Mouse (Mus musculus) CH12.LX (cell line): ENCODE results near the gene Cela1. TPM values are rescaled to one million over a fixed set of nuclear protein-coding genes. Genes with fewer than 3 reads are reported as not detected.

Source experiments
- DNase-seq: peaks from one replicate; pipeline ENCODE4 v3.0.0-alpha.2; 2013; ENCODE audit errors: extremely low read depth
- H3K27ac ChIP-seq: 2 replicates; pipeline ENCODE4 v1.5.1; 2012; ENCODE audit warnings: low read depth, mild to moderate bottlenecking, control low read depth, moderate library complexity; ENCODE audit not compliant: insufficient read depth
- H3K27me3 ChIP-seq: replicated peaks from 2 replicates; pipeline ENCODE3; 2012; ENCODE audit warnings: inconsistent platforms
- H3K36me3 ChIP-seq, 2 experiments: replicated peaks in 1 of 2; 2 replicates each; pipeline versions ENCODE3 to v1.6.1; 2012; ENCODE audit warnings: inconsistent platforms in 1 of 2, low read length in 1 of 2, mild to moderate bottlenecking in 1 of 2, mixed read lengths in 1 of 2, moderate library complexity in 1 of 2; ENCODE audit not compliant: control insufficient read depth in 1 of 2, insufficient read depth in 1 of 2
- H3K4me1 ChIP-seq, 2 experiments: 2 replicates each; pipeline ENCODE4 v1.6.1; 2012; ENCODE audit warnings: inconsistent platforms in 1 of 2, moderate library complexity in 1 of 2; ENCODE audit not compliant: insufficient read depth in 2 of 2, control insufficient read depth in 1 of 2
- H3K4me2 ChIP-seq: 2 replicates; pipeline ENCODE4 v1.6.1; 2012; ENCODE audit warnings: low read depth, mild to moderate bottlenecking, control low read depth; ENCODE audit not compliant: poor library complexity, insufficient read depth, severe bottlenecking
- H3K4me3 ChIP-seq, 3 experiments: fragments of 150-350 bp in 1 of 3; sonication (generic) in 1 of 3; replicated peaks in 1 of 3; 2 replicates each; pipeline versions ENCODE3 to v1.5.1; 2011 to 2012; ENCODE audit warnings: low read depth in 2 of 3, low read length in 2 of 3, mild to moderate bottlenecking in 2 of 3, moderate library complexity in 2 of 3, control low read depth in 1 of 3, improper control_type of control experiment in 1 of 3, inconsistent platforms in 1 of 3, mixed read lengths in 1 of 3; ENCODE audit not compliant: poor library complexity in 1 of 3
- H3K79me2 ChIP-seq: replicated peaks from 2 replicates; pipeline ENCODE4 v1.6.1; 2012; ENCODE audit warnings: mild to moderate bottlenecking, moderate library complexity; ENCODE audit not compliant: control insufficient read depth, poor library complexity, insufficient read depth, severe bottlenecking; ENCODE audit errors: extremely low read depth
- H3K9ac ChIP-seq: 2 replicates; pipeline ENCODE4 v1.6.1; 2012; ENCODE audit warnings: low read depth, mild to moderate bottlenecking, control low read depth, moderate library complexity; ENCODE audit not compliant: insufficient read depth
- H3K9me3 ChIP-seq: replicated peaks from 2 replicates; pipeline ENCODE3; 2012; ENCODE audit warnings: low read length, inconsistent platforms, mixed read lengths
- BHLHE40 ChIP-seq: IDR thresholded peaks from 2 replicates; pipeline ENCODE4 v1.6.1; 2011; ENCODE audit warnings: mild to moderate bottlenecking, low read depth, low read length, improper control_type of control experiment
- CHD1 ChIP-seq: IDR thresholded peaks from 2 replicates; pipeline ENCODE4 v1.6.1; 2012; ENCODE audit warnings: low read depth, low read length, improper control_type of control experiment, inconsistent platforms
- CHD2 ChIP-seq: IDR thresholded peaks from 2 replicates; pipeline ENCODE4 v1.6.1; 2011; ENCODE audit warnings: low read length, improper control_type of control experiment
- CTCF ChIP-seq, 2 experiments: IDR thresholded peaks in 1 of 2; conservative IDR thresholded peaks in 1 of 2; 2 replicates each; pipeline ENCODE4 v1.5.1; 2011 to 2012; ENCODE audit warnings: low read depth in 2 of 2, low read length in 2 of 2, improper control_type of control experiment in 1 of 2, inconsistent platforms in 1 of 2, mild to moderate bottlenecking in 1 of 2, moderate library complexity in 1 of 2
- ELF1 ChIP-seq: IDR thresholded peaks from 2 replicates; pipeline ENCODE4 v1.6.1; 2014; ENCODE audit warnings: low read depth, mild to moderate bottlenecking, inconsistent platforms, low read length, improper control_type of control experiment
- EP300 ChIP-seq: IDR thresholded peaks from 2 replicates; pipeline ENCODE4 v1.6.1; 2011; ENCODE audit warnings: low read length, improper control_type of control experiment
- ETS1 ChIP-seq: conservative IDR thresholded peaks from 2 replicates; pipeline ENCODE4 v1.6.1; 2012; ENCODE audit warnings: low read depth, mild to moderate bottlenecking, inconsistent platforms, low read length, improper control_type of control experiment, moderate library complexity
- GABPA ChIP-seq: IDR thresholded peaks from 2 replicates; pipeline ENCODE4 v1.6.1; 2012; ENCODE audit warnings: low read depth, low read length, improper control_type of control experiment, inconsistent platforms; ENCODE audit not compliant: insufficient replicate concordance
- HCFC1 ChIP-seq: IDR thresholded peaks from 2 replicates; pipeline ENCODE4 v1.6.1; 2012; ENCODE audit warnings: low read depth, mild to moderate bottlenecking, inconsistent platforms, low read length, improper control_type of control experiment
- JUN ChIP-seq: IDR thresholded peaks from 2 replicates; pipeline ENCODE4 v1.6.1; 2011; ENCODE audit warnings: low read depth, mild to moderate bottlenecking, low read length, improper control_type of control experiment, moderate library complexity; ENCODE audit not compliant: insufficient read depth
- MAFK ChIP-seq: IDR thresholded peaks from 2 replicates; pipeline ENCODE4 v1.6.1; 2011; ENCODE audit warnings: low read length, improper control_type of control experiment; ENCODE audit not compliant: insufficient replicate concordance
- MAX ChIP-seq: IDR thresholded peaks from 2 replicates; pipeline ENCODE4 v1.6.1; 2011; ENCODE audit warnings: low read length, improper control_type of control experiment
- MEF2A ChIP-seq: IDR thresholded peaks from 2 replicates; pipeline ENCODE4 v1.6.1; 2014; ENCODE audit warnings: low read depth, mild to moderate bottlenecking, inconsistent platforms, low read length, improper control_type of control experiment, borderline replicate concordance
- MYC ChIP-seq: IDR thresholded peaks from 2 replicates; pipeline ENCODE4 v1.6.1; 2011; ENCODE audit warnings: low read depth, mild to moderate bottlenecking, improper control_type of control experiment, low read length
- NELFE ChIP-seq: IDR thresholded peaks from 2 replicates; pipeline ENCODE4 v1.6.1; 2011; ENCODE audit warnings: low read depth, low read length, improper control_type of control experiment
- NRF1 ChIP-seq: IDR thresholded peaks from 2 replicates; pipeline ENCODE4 v1.6.1; 2014; ENCODE audit warnings: low read depth, mild to moderate bottlenecking, inconsistent platforms, low read length, improper control_type of control experiment, moderate library complexity
- PAX5 ChIP-seq: IDR thresholded peaks from 2 replicates; pipeline ENCODE4 v1.6.1; 2012; ENCODE audit warnings: low read length, inconsistent platforms, mixed read lengths
- POLR2A ChIP-seq: IDR thresholded peaks from 2 replicates; pipeline ENCODE4 v1.6.1; 2011; ENCODE audit warnings: low read depth, mild to moderate bottlenecking, improper control_type of control experiment, low read length
- RAD21 ChIP-seq: IDR thresholded peaks from 2 replicates; pipeline ENCODE4 v1.6.1; 2011; ENCODE audit warnings: low read depth, mild to moderate bottlenecking, low read length, improper control_type of control experiment, moderate library complexity
- RCOR1 ChIP-seq: conservative IDR thresholded peaks from 2 replicates; pipeline ENCODE4 v1.6.1; 2012; ENCODE audit warnings: low read depth, mild to moderate bottlenecking, inconsistent platforms, low read length, improper control_type of control experiment
- SIN3A ChIP-seq: IDR thresholded peaks from 2 replicates; pipeline ENCODE4 v1.6.1; 2012; ENCODE audit warnings: low read length, improper control_type of control experiment, inconsistent platforms
- SMC3 ChIP-seq: IDR thresholded peaks from 2 replicates; pipeline ENCODE4 v1.6.1; 2011; ENCODE audit warnings: low read depth, low read length, improper control_type of control experiment
- TBP ChIP-seq: conservative IDR thresholded peaks from 2 replicates; pipeline ENCODE4 v1.6.1; 2011; ENCODE audit warnings: low read depth, low read length, improper control_type of control experiment
- TCF12 ChIP-seq: IDR thresholded peaks from 2 replicates; pipeline ENCODE4 v1.6.1; 2014; ENCODE audit warnings: low read depth, mild to moderate bottlenecking, inconsistent platforms, low read length, improper control_type of control experiment
- UBTF ChIP-seq: IDR thresholded peaks from 2 replicates; pipeline ENCODE4 v1.6.1; 2012; ENCODE audit warnings: low read depth, mild to moderate bottlenecking, inconsistent platforms, low read length, improper control_type of control experiment, moderate library complexity
- ZC3H11A ChIP-seq: IDR thresholded peaks from 2 replicates; pipeline ENCODE4 v1.6.1; 2012; ENCODE audit warnings: low read depth, mild to moderate bottlenecking, inconsistent platforms, low read length, improper control_type of control experiment
- ZKSCAN1 ChIP-seq: IDR thresholded peaks from 2 replicates; pipeline ENCODE4 v1.6.1; 2012; ENCODE audit warnings: low read depth, inconsistent platforms, low read length, improper control_type of control experiment, borderline replicate concordance
- ZMIZ1 ChIP-seq: IDR thresholded peaks from 2 replicates; pipeline ENCODE4 v1.6.1; 2012; ENCODE audit warnings: low read depth, mild to moderate bottlenecking, inconsistent platforms, low read length, improper control_type of control experiment
- dilution Hi-C: fragments of 300-500 bp; cut with MboI; formaldehyde crosslinking; loops from 2 replicates; pipeline ENCODE4 v1.14.3; 2020; ENCODE audit warnings: low sequenced_read_pairs; ENCODE audit not compliant: extremely low pct_unique_long_range_greater_than_20kb, extremely low pct_ligation_motif_present
- in situ Hi-C: fragments of 300-500 bp; cut with MboI; formaldehyde crosslinking; loops from 3 replicates; pipeline ENCODE4 v1.14.3; 2019; ENCODE audit warnings: low sequenced_read_pairs, low pct_ligation_motif_present, low pct_unique_long_range_greater_than_20kb, mixed read lengths
- polyA plus RNA-seq: library from polyadenylated mRNA; unstranded; fragments of >175 nt; gene quantifications from 2 replicates; pipeline ENCODE4 v1.2.1, GENCODE M21; 2012; ENCODE audit warnings: low read depth; ENCODE audit not compliant: insufficient read length
- total RNA-seq, 2 experiments: library from RNA; depleted of rRNA; stranded (reverse); fragments of 300-350 nt in 1 of 2; fragments of >200 nt in 1 of 2; gene quantifications; 2 replicates each; pipeline ENCODE4 v1.2.3; 2012 to 2014

Cela1 gene
- total and polyA plus RNA-seq, 3 experiments = 1.3 to 4.8 (median 3.3) TPM

- H3K9me3 ChIP-seq = peaks cover 23% of the 10 kb centered on the region
- peak overlapping the region in 1 of 3 experiments; percentile 4 for H3K4me3 ChIP-seq
- dilution Hi-C loops (no loop called here), in situ Hi-C loops (no loop called here)
- no peak overlapping the region for H3K27ac ChIP-seq
- H3K27me3 ChIP-seq = no peaks in the 10 kb centered on the region
- H3K4me2 ChIP-seq = peak overlapping the region; percentile 73
- H3K79me2 ChIP-seq = no peaks in the 10 kb centered on the region
- TF ChIP-seq SIN3A (no peak), ELF1 (no peak), CHD1 (no peak), NRF1 (no peak), MYC (no peak), CHD2 (no peak), NELFE (no peak), TCF12 (no peak), BHLHE40 (no peak), HCFC1 (no peak), ZMIZ1 (no peak), POLR2A (no peak), ETS1 (no peak), MAFK (no peak), EP300 (no peak), SMC3 (no peak), MAX (no peak), ZKSCAN1 (no peak), GABPA (no peak)
- peaks cover 8 to 20% of the 10 kb centered on the region in 2 experiments for H3K4me1 ChIP-seq
- peak overlapping the region; percentile 46 for H3K9ac ChIP-seq
- DNase-seq = no peak
- peaks cover 0 to 2% of the 10 kb centered on the region in 2 experiments for H3K36me3 ChIP-seq
Observed at GRCm38 (mm10) chr15:100686434-100686833, 1.3 kb downstream of the Cela1 start.

- H3K27ac ChIP-seq = no peak overlapping the region
- TF ChIP-seq RCOR1 = no peak
- TF ChIP-seq ELF1 = no peak
- TF ChIP-seq ETS1 = no peak
- TF ChIP-seq MAX = no peak
- no peak for TF ChIP-seq TBP
- no peak for TF ChIP-seq MEF2A
- TF ChIP-seq ZC3H11A = no peak
- TF ChIP-seq CHD2 = no peak
- no peak for TF ChIP-seq NRF1
- TF ChIP-seq PAX5 = no peak
- TF ChIP-seq ZMIZ1 = no peak
- no peak for TF ChIP-seq RAD21
- no peak for TF ChIP-seq GABPA
- no peak for TF ChIP-seq SIN3A
- TF ChIP-seq HCFC1 = no peak
- TF ChIP-seq UBTF = no peak
- TF ChIP-seq JUN = no peak
- TF ChIP-seq EP300 = no peak
- TF ChIP-seq MAFK = no peak
- TF ChIP-seq CTCF (conservative IDR thresholded peaks at IDR 0.05 in 1 of 2, IDR thresholded peaks at IDR 0.05 in 1 of 2; ENCODE audit: low read depth in 2 of 2, low read length in 2 of 2) = no peak
- peaks cover 8 to 20% of the 10 kb centered on the region in 2 experiments for H3K4me1 ChIP-seq
- dilution Hi-C loops (no loop called here), in situ Hi-C loops (no loop called here)
- peaks cover 17% of the 10 kb centered on the region for H3K9me3 ChIP-seq
- peaks cover 0 to 2% of the 10 kb centered on the region in 2 experiments for H3K36me3 ChIP-seq
- no peaks in the 10 kb centered on the region for H3K27me3 ChIP-seq
- no peaks in the 10 kb centered on the region for H3K79me2 ChIP-seq
- no peak overlapping the region for H3K9ac ChIP-seq
- H3K4me2 ChIP-seq = no peak overlapping the region
- H3K4me3 ChIP-seq = no peak overlapping the region
- no peak for DNase-seq
Observed at GRCm38 (mm10) chr15:100685849-100686248, 1.9 kb downstream of the Cela1 start.
